Mouse (Mus musculus): Measurements from ENCODE around the gene Cacybp. TPM values are rescaled to one million over a fixed set of nuclear protein-coding genes. Genes with fewer than 3 reads are reported as not detected.

Gene Cacybp
- polyA plus RNA-seq, 1 experiment from 2014 or later = 196 TPM

GRCm38 (mm10) chr1:160231013-160231412 lies 18.3 kb upstream of the Cacybp start:
- Histone ChIP-seq H3K9ac (ENCODE audit: low read length) (no peak overlapping the region), H3K36me3 (ENCODE audit: control insufficient read depth, insufficient read depth) (peaks cover 2% of the 10 kb centered on the region; the same call in 1 of the 2 replicates), H3K4me1 (ENCODE audit: control insufficient read depth, insufficient read depth, low read length) (peaks cover 5% of the 10 kb centered on the region; the same call in 1 of the 2 replicates), H3K9me3 (replicated peaks; ENCODE audit: control insufficient read depth, low read length) (no peaks in the 10 kb centered on the region), H3K4me2 (ENCODE audit: low read depth, low read length) (no peak overlapping the region), H3K27ac (ENCODE audit: low read length) (no peak overlapping the region), H3K27me3 (ENCODE audit: control insufficient read depth, insufficient read depth, low read length) (no peaks in the 10 kb centered on the region), H3K4me3 (ENCODE audit: low read length) (no peak overlapping the region)
- 45% methylated on average over 4 of the region's 4 CpGs for WGBS
- no peak for ATAC-seq (replicated peaks; ENCODE audit: extremely low read depth, insufficient read depth, low FRiP score)

DNA sequence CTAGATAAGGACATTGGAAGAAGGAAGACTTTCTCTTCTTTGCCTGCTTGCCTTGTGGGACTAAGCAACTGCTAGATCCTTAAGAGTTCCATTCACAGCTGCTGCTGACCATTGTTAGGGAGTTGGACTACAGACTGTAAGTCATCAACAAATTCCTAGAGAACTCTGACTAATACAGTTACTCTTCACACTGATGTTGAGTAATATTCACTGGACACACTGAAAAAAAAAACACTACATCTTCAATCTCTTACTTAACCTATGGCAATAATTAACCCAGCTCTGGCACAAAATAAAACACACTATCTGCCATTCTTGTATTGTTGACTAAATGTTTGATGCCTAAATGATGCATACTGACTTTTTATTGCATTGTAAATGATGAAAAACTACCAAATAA lies 15.2 kb upstream of the Cacybp start:
- H3K9me3 ChIP-seq (replicated peaks; ENCODE audit: control insufficient read depth, low read length) = no peaks in the 10 kb centered on the region
- H3K4me3 ChIP-seq (ENCODE audit: low read length) = no peak overlapping the region
- no peak overlapping the region for H3K9ac ChIP-seq (ENCODE audit: low read length)
- H3K36me3 ChIP-seq (ENCODE audit: control insufficient read depth, insufficient read depth) = peaks cover 4% of the 10 kb centered on the region; the same call in 1 of the 2 replicates
- no peaks in the 10 kb centered on the region for H3K27me3 ChIP-seq (ENCODE audit: control insufficient read depth, insufficient read depth, low read length)
- ATAC-seq (replicated peaks; ENCODE audit: extremely low read depth, insufficient read depth, low FRiP score) = no peak
- no peaks in the 10 kb centered on the region for H3K4me1 ChIP-seq (ENCODE audit: control insufficient read depth, insufficient read depth, low read length)
- no peak overlapping the region for H3K4me2 ChIP-seq (ENCODE audit: low read depth, low read length)
- no peak overlapping the region for H3K27ac ChIP-seq (ENCODE audit: low read length)

GRCm38 (mm10) chr1:160227196-160227595 lies 14.5 kb upstream of the Cacybp start:
- Histone ChIP-seq H3K4me2 (ENCODE audit: low read depth, low read length) (no peak overlapping the region), H3K4me1 (ENCODE audit: control insufficient read depth, insufficient read depth, low read length) (no peaks in the 10 kb centered on the region), H3K27ac (ENCODE audit: low read length) (no peak overlapping the region), H3K4me3 (ENCODE audit: low read length) (no peak overlapping the region), H3K9ac (ENCODE audit: low read length) (no peak overlapping the region), H3K36me3 (ENCODE audit: control insufficient read depth, insufficient read depth) (peaks cover 4% of the 10 kb centered on the region; the same call in 1 of the 2 replicates), H3K27me3 (ENCODE audit: control insufficient read depth, insufficient read depth, low read length) (no peaks in the 10 kb centered on the region), H3K9me3 (replicated peaks; ENCODE audit: control insufficient read depth, low read length) (no peaks in the 10 kb centered on the region)
- ATAC-seq (replicated peaks; ENCODE audit: extremely low read depth, insufficient read depth, low FRiP score) = no peak
- 89% methylated on average over 4 of the region's 4 CpGs for WGBS

DNA sequence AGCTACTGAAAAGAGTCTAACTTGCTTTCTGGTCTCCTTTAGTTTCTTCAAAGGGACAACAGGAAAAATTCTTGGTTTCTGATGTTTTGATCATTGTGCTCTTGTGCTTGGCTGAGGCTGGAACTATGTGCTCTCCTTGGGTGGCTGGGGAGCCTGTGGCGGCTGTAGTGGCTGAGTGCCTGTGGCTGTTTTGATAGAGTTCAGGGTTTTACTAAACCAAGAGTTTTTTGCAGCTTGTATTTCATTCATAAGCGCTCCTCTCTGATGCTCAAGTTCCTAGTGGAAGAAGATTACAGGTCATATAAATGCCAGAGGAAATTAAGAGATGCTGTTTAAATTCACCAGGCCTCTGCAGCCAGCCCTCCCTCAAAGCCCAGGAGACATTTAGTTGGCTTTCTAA lies 11.4 kb upstream of the Cacybp start:
- Histone ChIP-seq H3K4me3 (ENCODE audit: low read length) (no peak overlapping the region), H3K4me1 (ENCODE audit: control insufficient read depth, insufficient read depth, low read length) (no peaks in the 10 kb centered on the region), H3K9me3 (replicated peaks; ENCODE audit: control insufficient read depth, low read length) (no peaks in the 10 kb centered on the region), H3K9ac (ENCODE audit: low read length) (no peak overlapping the region), H3K27ac (ENCODE audit: low read length) (no peak overlapping the region), H3K4me2 (ENCODE audit: low read depth, low read length) (no peak overlapping the region), H3K36me3 (ENCODE audit: control insufficient read depth, insufficient read depth) (peaks cover 4% of the 10 kb centered on the region; the same call in 1 of the 2 replicates), H3K27me3 (ENCODE audit: control insufficient read depth, insufficient read depth, low read length) (no peaks in the 10 kb centered on the region)
- 78% methylated on average over 2 of the region's 2 CpGs for WGBS
- ATAC-seq (replicated peaks; ENCODE audit: extremely low read depth, insufficient read depth, low FRiP score) = no peak

- Histone ChIP-seq H3K4me2 (ENCODE audit: low read depth, low read length) (no peak overlapping the region), H3K27me3 (ENCODE audit: control insufficient read depth, insufficient read depth, low read length) (no peaks in the 10 kb centered on the region), H3K9me3 (replicated peaks; ENCODE audit: control insufficient read depth, low read length) (no peaks in the 10 kb centered on the region), H3K27ac (ENCODE audit: low read length) (no peak overlapping the region), H3K36me3 (ENCODE audit: control insufficient read depth, insufficient read depth) (no peaks in the 10 kb centered on the region), H3K4me1 (ENCODE audit: control insufficient read depth, insufficient read depth, low read length) (0 out of 2 replicates have a peak, but pooled peaks cover 3% of the 10 kb centered on the region), H3K4me3 (ENCODE audit: low read length) (no peak overlapping the region), H3K9ac (ENCODE audit: low read length) (no peak overlapping the region)
- ATAC-seq (replicated peaks; ENCODE audit: extremely low read depth, insufficient read depth, low FRiP score) = no peak
- WGBS = 90% methylated on average over 3 of the region's 3 CpGs
Observed at GRCm38 (mm10) chr1:160217898-160218297, 5.2 kb upstream of the Cacybp start.

DNA sequence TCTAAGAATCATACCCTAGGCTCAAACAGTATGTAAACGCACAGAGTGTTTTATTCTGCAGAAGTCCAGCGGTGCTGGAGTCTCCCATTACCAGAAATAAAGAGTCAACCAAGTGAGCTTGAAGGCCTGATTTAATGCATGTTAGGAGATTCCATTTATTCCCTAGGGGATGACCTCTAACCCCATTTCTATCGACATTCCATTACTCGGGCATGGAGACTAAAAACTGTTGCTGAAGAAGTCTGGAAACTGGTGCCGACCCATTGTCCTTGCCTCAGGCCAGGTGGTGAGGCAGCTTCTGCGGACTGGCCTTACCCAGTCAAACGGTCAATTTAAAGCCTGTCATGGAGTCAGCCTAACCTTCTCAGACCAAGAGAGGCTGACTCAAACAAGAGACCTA lies 1.5 kb upstream of the Cacybp start:
- no peaks in the 10 kb centered on the region for H3K27me3 ChIP-seq (ENCODE audit: control insufficient read depth, insufficient read depth, low read length)
- no peak overlapping the region for H3K9ac ChIP-seq (ENCODE audit: low read length)
- no peak overlapping the region for H3K4me3 ChIP-seq (ENCODE audit: low read length)
- no peak overlapping the region for H3K4me2 ChIP-seq (ENCODE audit: low read depth, low read length)
- H3K9me3 ChIP-seq (replicated peaks; ENCODE audit: control insufficient read depth, low read length) = no peaks in the 10 kb centered on the region
- WGBS = 93% methylated on average over 7 of the region's 7 CpGs
- no peak for ATAC-seq (replicated peaks; ENCODE audit: extremely low read depth, insufficient read depth, low FRiP score)
- H3K4me1 ChIP-seq (ENCODE audit: control insufficient read depth, insufficient read depth, low read length) = peaks cover 12% of the 10 kb centered on the region
- no peak overlapping the region for H3K27ac ChIP-seq (ENCODE audit: low read length)
- H3K36me3 ChIP-seq (ENCODE audit: control insufficient read depth, insufficient read depth) = no peaks in the 10 kb centered on the region

- under 1% methylated on average over 45 of the region's 45 CpGs for WGBS
- Histone ChIP-seq H3K4me1 (ENCODE audit: control insufficient read depth, insufficient read depth, low read length) (peaks cover 12% of the 10 kb centered on the region), H3K4me2 (ENCODE audit: low read depth, low read length) (peak overlapping the region; percentile 71), H3K36me3 (ENCODE audit: control insufficient read depth, insufficient read depth) (peaks cover 2% of the 10 kb centered on the region; the same call in 1 of the 2 replicates), H3K4me3 (ENCODE audit: low read length) (peak overlapping the region; percentile 97), H3K27ac (ENCODE audit: low read length) (peak overlapping the region; percentile 97), H3K27me3 (ENCODE audit: control insufficient read depth, insufficient read depth, low read length) (no peaks in the 10 kb centered on the region), H3K9ac (ENCODE audit: low read length) (peak overlapping the region; percentile 86), H3K9me3 (replicated peaks; ENCODE audit: control insufficient read depth, low read length) (no peaks in the 10 kb centered on the region)
- peak; percentile 49 for ATAC-seq (replicated peaks; ENCODE audit: extremely low read depth, insufficient read depth, low FRiP score)
Observed at GRCm38 (mm10) chr1:160212123-160212691, 468 bp downstream of the Cacybp start.

DNA sequence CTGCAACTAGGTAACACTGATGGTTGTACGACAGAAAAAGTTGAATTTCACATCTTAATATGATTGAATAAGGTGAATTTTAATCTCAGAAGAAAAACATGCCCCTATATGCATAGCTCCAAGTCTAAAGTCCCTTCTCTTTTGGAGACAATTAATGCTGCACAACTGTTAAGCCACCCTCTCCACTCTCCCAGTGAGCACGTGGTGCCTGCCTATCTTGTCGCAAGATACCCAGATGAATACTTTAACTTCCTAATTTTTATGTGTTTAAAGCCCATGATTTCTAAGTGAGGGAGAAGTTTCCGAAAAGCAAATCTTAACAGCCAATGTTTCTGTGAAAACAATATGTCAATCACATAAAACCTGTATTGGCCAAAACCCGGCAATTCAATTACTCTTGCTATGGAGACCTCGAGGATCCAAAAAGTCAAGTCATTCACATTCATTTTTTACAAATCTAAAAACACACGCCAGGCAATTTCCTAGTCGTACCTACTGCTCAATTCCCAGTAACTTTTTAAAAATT lies 1.0 kb downstream of the Cacybp start:
- Histone ChIP-seq H3K4me3 (ENCODE audit: low read length) (peak overlapping the region; percentile 97), H3K27ac (ENCODE audit: low read length) (peak overlapping the region; percentile 97), H3K9ac (ENCODE audit: low read length) (peak overlapping the region; percentile 86), H3K27me3 (ENCODE audit: control insufficient read depth, insufficient read depth, low read length) (no peaks in the 10 kb centered on the region), H3K36me3 (ENCODE audit: control insufficient read depth, insufficient read depth) (peaks cover 6% of the 10 kb centered on the region), H3K4me1 (ENCODE audit: control insufficient read depth, insufficient read depth, low read length) (peaks cover 12% of the 10 kb centered on the region), H3K9me3 (replicated peaks; ENCODE audit: control insufficient read depth, low read length) (no peaks in the 10 kb centered on the region), H3K4me2 (ENCODE audit: low read depth, low read length) (peak overlapping the region; percentile 71)
- 1% methylated on average over 8 of the region's 8 CpGs for WGBS
- no peak for ATAC-seq (replicated peaks; ENCODE audit: extremely low read depth, insufficient read depth, low FRiP score)

DNA sequence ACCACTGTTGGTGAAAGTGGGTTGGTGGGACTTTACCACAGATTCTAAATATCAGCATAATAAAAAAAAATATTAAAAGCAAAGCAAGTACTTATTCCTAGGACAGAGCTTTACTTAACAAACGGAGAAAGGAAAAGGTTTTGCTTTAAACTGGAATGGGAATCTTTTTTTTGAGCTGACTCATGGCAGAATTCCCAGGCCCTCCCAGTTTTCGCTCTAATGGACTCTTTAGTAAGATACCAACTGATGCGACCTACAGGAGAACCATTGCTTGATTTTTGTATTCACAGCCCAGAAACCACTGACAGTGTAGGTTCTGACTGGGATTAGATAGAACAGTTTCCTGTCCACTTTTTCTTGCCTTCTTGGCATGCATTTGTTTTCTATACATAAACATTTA lies 2.1 kb downstream of the Cacybp start:
- WGBS = 53% methylated on average over 3 of the region's 3 CpGs
- peaks cover 17% of the 10 kb centered on the region for H3K36me3 ChIP-seq (ENCODE audit: control insufficient read depth, insufficient read depth)
- H3K27me3 ChIP-seq (ENCODE audit: control insufficient read depth, insufficient read depth, low read length) = no peaks in the 10 kb centered on the region
- no peak for ATAC-seq (replicated peaks; ENCODE audit: extremely low read depth, insufficient read depth, low FRiP score)
- H3K4me2 ChIP-seq (ENCODE audit: low read depth, low read length) = peak overlapping the region; percentile 71
- H3K4me3 ChIP-seq (ENCODE audit: low read length) = peak overlapping the region; percentile 97
- H3K9ac ChIP-seq (ENCODE audit: low read length) = no peak overlapping the region
- H3K4me1 ChIP-seq (ENCODE audit: control insufficient read depth, insufficient read depth, low read length) = peaks cover 12% of the 10 kb centered on the region
- no peaks in the 10 kb centered on the region for H3K9me3 ChIP-seq (replicated peaks; ENCODE audit: control insufficient read depth, low read length)
- no peak overlapping the region for H3K27ac ChIP-seq (ENCODE audit: low read length)

Data from heart, embryonic 16.5 days (tissue).